Mouse (Mus musculus) G1E (cell line): Measurements from ENCODE around the gene Rasl12.

Experiments
- CTCF ChIP-seq: IDR thresholded peaks from 2 replicates; pipeline ENCODE4 v1.5.1; 2012; ENCODE audit warnings: low read depth, low read length, inconsistent platforms, mixed read lengths
- GATA1 ChIP-seq: IDR thresholded peaks from 2 replicates; pipeline ENCODE4 v1.6.1; 2012; ENCODE audit warnings: borderline replicate concordance, low read length, inconsistent platforms, mixed read lengths
- GATA2 ChIP-seq: IDR thresholded peaks from 2 replicates; pipeline ENCODE4 v1.6.1; 2012; ENCODE audit warnings: low read depth, low read length, inconsistent platforms, borderline replicate concordance
- POLR2AphosphoS5 ChIP-seq: IDR thresholded peaks from 2 replicates; pipeline ENCODE4 v1.6.1; 2012; ENCODE audit warnings: low read depth, low read length, inconsistent platforms; ENCODE audit not compliant: insufficient replicate concordance
- TAL1 ChIP-seq: conservative IDR thresholded peaks from 2 replicates; pipeline ENCODE4 v1.6.1; 2012; ENCODE audit warnings: low read depth, low read length, inconsistent platforms, mixed read lengths

DNA sequence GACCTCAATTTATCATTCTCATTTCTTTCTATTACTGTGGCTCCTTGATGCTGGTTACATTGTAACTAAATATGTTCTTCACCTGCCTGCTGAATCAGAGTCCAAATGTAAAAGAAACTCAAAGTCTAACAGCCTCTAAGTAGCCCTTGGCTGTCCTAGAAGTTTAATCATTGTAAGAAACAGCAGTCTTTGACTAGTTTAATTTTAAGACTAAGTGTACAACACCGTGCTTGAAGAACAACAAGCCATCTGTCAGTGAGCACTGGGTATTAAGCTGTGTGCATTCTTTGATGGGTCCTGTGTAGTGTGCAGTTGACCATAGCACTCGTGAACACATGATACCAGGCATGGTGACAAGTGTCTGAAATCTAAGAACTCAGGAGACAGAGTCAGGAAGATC is 29.2 kb downstream of the Rasl12 start:
- TF ChIP-seq CTCF (no peak), GATA1 (no peak), TAL1 (no peak), POLR2AphosphoS5 (no peak), GATA2 (no peak)
